In the genomic region with DNA sequence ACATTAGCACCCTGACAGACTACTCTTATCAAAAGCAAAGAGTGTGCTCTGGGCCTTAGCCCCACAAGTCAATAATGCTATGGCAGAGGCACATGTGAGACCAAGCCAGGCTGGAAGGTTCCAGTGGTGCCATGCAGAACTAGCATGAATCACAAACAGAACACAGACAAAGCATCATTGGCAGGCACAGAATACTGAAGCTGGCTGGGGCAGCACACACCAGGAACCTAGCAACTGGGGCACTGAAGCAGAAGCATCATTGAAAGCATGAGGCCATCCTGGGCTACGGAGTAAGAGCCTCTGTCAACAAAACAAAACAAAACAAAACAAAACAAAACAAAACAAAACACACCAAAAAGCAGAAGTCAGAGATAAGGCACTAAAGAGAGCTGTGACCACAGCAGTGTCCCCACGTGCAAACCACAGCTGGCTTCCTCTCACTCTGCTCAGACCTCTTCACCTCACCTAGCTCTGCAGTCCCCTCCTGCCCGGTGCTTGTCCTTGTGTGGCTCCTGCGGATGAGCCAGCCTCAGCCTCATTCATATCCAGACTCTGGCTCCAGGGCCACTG, we compare ENCODE assay signal across 12 mouse cellular contexts. TPM values are rescaled to one million over a fixed set of nuclear protein-coding genes. Genes with fewer than 3 reads are reported as not detected.
DNase-seq lines count a peak whose midpoint lies in the region; ATAC-seq lines count a peak whose summit lies in the region.
"Had no signal": no experiment of that assay in that cellular context is flagged by ENCODE, and none has a peak within 500 bp of the region (broad histone marks: within the 10 kb centered on the region; RNA-seq: fewer than 3 reads in every experiment).

No protein-coding gene starts in this region.

- H3K4me2 ChIP-seq in heart, embryonic 14.5 days (ENCODE audit: low read length) = no peak overlapping the region
- H3K4me2 ChIP-seq: midbrain, embryonic 12.5 days had no signal

- intact Hi-C loops in heart, postnatal 14 days (cut with DNase I) = no loop called here

- 68% methylated on average over 4 of the region's 4 CpGs for WGBS in heart, embryonic 14.5 days

- H3K9me3 ChIP-seq in heart, embryonic 14.5 days (ENCODE audit: control insufficient read depth, low read length) = no peaks in the 10 kb centered on the region
- H3K9me3 ChIP-seq: midbrain, embryonic 12.5 days had no signal

- no peaks in the 10 kb centered on the region for H3K36me3 ChIP-seq in heart, embryonic 14.5 days (ENCODE audit: control insufficient read depth, insufficient read depth, low read length)
- H3K36me3 ChIP-seq: midbrain, embryonic 12.5 days had no signal

- DNase-seq in heart, postnatal 14 days = no peak
- peak; percentile 71 to 74 for DNase-seq in B cell, adult 2 months
- DNase-seq in frontal cortex, postnatal 10 days (ENCODE audit: low spot score in 2 of 2) = no peak
- no peak for DNase-seq in kidney, adult 18-20 months
- DNase-seq in cerebellum, adult 9-10 months = no peak
- DNase-seq: cerebellum, adult 18-20 months; heart, postnatal 36 days had no signal

- peaks cover 31 to 45% of the 10 kb centered on the region in 2 experiments for H3K4me1 ChIP-seq in heart, embryonic 14.5 days (ENCODE audit: control insufficient read depth in 2 of 2, insufficient read depth in 2 of 2, low read length in 2 of 2)
- H3K4me1 ChIP-seq: midbrain, embryonic 12.5 days had no signal

- no peaks in the 10 kb centered on the region for H3K27me3 ChIP-seq in heart, embryonic 14.5 days (ENCODE audit: control insufficient read depth, insufficient read depth, low read length)
- H3K27me3 ChIP-seq: midbrain, embryonic 12.5 days had no signal

- 0 out of 2 replicates have a peak overlapping the region, but pooled peaks have one; percentile 3 for H3K9ac ChIP-seq in heart, embryonic 14.5 days (ENCODE audit: low read length)
- H3K9ac ChIP-seq: midbrain, embryonic 12.5 days had no signal

- H3K27ac ChIP-seq in heart, embryonic 14.5 days (replicated peaks in 1 of 2; ENCODE audit: control insufficient read depth in 1 of 2, insufficient read depth in 1 of 2, low read depth in 2 of 2, low read length in 2 of 2) = no peak overlapping the region
- H3K27ac ChIP-seq: kidney, postnatal 0 days; midbrain, embryonic 12.5 days had no signal

- ATAC-seq in heart, embryonic 14.5 days (ENCODE audit: insufficient number of reproducible peaks, insufficient read depth, low FRiP score, low read depth) = no peak
- peak; percentile 66 for ATAC-seq in common myeloid progenitor, adult 5-6 weeks (replicated peaks; ENCODE audit: low read depth, poor library complexity, severe bottlenecking)
- peak; percentile 55 for ATAC-seq in megakaryocyte progenitor cell, adult 5-6 weeks (replicated peaks; ENCODE audit: poor library complexity)

- H3K4me3 ChIP-seq in heart, embryonic 14.5 days (ENCODE audit: control insufficient read depth in 1 of 2, insufficient read depth in 1 of 2, low read depth in 1 of 2, low read length in 2 of 2) = no peak overlapping the region
- H3K4me3 ChIP-seq: midbrain, embryonic 12.5 days had no signal

RNA-seq across cellular contexts. Expression of gene Ergic1, which starts 28.7 kb away (rescaled TPM):
- 120 and 121 TPM in 2 replicates for polyA plus RNA-seq in heart, embryonic 14.5 days (2014; fragmentation: Nextera tagmentation; extraction: Ambion mirVana)
- total RNA-seq in heart, postnatal 14 days (2021) = 10 to 100 TPM; 51.1 to 59.5 TPM
- 44.6 and 46.9 TPM in 2 replicates for total RNA-seq in common myeloid progenitor, adult 5-6 weeks (2017)
- 99.7 and 123 TPM in 2 replicates for total RNA-seq in megakaryocyte progenitor cell, adult 5-6 weeks (2015)
- total RNA-seq in megakaryocyte progenitor cell, adult 5-6 weeks (2017) = 42.2 and 48.3 TPM in 2 replicates

RNA-seq across cellular contexts. Expression of gene Dusp1, which starts 29.4 kb away (rescaled TPM):
- polyA plus RNA-seq in heart, embryonic 14.5 days (2014; fragmentation: Nextera tagmentation; extraction: Ambion mirVana) = 30.2 and 36.9 TPM in 2 replicates
- total RNA-seq in heart, postnatal 14 days (2021) = 10 to 100 TPM; 91.2 to 99.6 TPM
- total RNA-seq in common myeloid progenitor, adult 5-6 weeks (2017) = 73.2 and 84.6 TPM in 2 replicates
- 89.7 and 162 TPM in 2 replicates for total RNA-seq in megakaryocyte progenitor cell, adult 5-6 weeks (2015)
- total RNA-seq in megakaryocyte progenitor cell, adult 5-6 weeks (2017) = 16.1 and 29.6 TPM in 2 replicates

Comparison
In these comparisons a context has a peak if more than half of its experiments do, and no peak if none do; other contexts are left out.
1. DNase-seq: peak in B cell, adult 2 months (2 of 2); none in heart, postnatal 14 days (0 of 2), frontal cortex, postnatal 10 days (0 of 2), kidney, adult 18-20 months (single experiment) and cerebellum, adult 9-10 months (single experiment).